Mouse (Mus musculus) liver, adult 2 months (tissue): ENCODE results near the gene Gm28042.

Experiments used
- CTCF ChIP-seq: fragments of 200-500 bp; IDR thresholded peaks from 2 replicates; pipeline ENCODE4 v1.5.1; 2011; ENCODE audit warnings: low read depth, low read length, control low read depth
- POLR2A ChIP-seq: fragments of 200-500 bp; IDR thresholded peaks from 2 replicates; pipeline ENCODE4 v1.6.1; 2011; ENCODE audit warnings: low read length, control low read depth; ENCODE audit not compliant: insufficient read depth; ENCODE audit errors: extremely low read depth

- TF ChIP-seq CTCF (no peak), POLR2A (no peak)
Measured at GRCm38 (mm10) chr2:120046486-120047310, 19.4 kb downstream of the Gm28042 start.
